Mouse (Mus musculus) MN1 (cell line): ENCODE data around the gene Efna5.

Source experiments
- DNase-seq: peaks from one replicate; pipeline ENCODE4 v3.0.0-alpha.2; 2016; ENCODE audit warnings: low spot score

Efna5 gene

DNA sequence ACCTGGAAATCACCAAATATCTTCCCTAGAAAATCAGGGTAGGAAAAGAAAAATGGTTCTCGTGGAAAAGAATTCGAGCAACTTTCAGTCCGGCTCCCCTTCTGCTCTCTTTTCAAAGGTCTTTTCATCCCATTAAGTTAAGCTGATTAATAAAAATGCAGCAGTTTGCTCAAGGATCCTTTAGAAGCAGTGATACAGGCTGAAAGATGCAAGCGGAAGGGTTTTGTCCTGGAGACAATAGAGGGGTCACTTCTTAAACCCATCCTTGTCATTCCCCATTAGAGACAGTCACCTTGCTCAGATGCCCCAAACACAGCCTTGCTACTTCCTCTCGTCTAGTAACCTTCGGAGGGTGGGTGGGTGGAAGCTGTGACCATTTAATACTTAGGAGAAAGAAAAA lies 27.4 kb downstream of the Efna5 start:
- DNase-seq: no peak

DNA sequence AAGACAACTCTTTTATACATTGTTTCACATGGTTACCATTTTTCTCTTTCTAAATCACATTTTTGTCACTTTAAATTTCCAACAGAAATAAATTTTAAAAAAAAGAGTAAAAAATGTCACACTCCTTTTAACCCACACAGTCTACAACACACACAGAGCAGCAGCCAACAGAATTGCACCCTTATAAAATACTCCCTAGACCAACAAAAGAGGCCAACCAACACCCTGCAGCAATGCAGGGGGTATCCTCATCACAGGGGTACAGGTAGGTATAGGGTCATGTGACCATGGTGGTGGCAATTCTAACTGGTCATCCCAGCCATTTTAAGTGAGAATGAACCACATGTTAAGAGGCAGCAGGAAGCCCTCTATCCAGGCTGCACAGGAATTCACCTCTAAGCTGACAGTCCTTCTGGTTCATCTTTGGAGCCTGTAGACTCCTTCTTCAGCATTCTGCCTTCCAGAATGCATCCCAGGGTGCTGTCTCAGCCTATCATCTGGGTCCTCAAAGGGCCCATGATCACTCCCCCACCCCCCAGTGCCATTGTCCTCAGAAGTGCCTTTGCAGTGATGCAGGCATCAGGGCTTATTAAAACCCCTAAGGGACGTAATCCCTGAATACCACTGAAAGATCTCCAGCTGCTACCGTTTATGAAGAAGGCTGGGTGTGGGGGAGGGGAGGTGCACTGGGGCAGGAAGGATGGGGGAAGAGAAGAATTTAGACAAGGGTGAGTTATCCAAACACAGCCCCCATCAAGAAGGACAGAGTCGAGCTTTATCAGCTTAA lies 28.1 kb downstream of the Efna5 start:
- DNase-seq: no peak

DNA sequence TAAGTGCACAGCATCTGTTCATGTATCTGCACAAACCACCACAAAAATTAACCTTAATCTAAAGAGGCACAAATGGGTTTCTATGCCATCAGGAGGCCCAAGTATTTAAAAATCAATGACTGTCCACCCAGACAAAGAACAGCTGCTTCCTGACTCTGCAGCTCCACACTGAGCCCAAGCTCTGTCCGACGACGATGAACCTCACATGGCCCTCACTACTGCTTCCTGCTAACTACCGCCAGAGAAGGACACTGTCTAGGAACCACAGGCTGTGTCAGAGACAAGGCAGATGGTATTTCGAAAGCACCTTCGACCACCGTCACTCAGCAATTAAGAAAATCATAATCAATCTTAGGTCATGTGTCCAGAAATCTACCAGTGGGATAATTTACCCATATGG lies 29.8 kb downstream of the Efna5 start:
- DNase-seq: peak; percentile 23

DNA sequence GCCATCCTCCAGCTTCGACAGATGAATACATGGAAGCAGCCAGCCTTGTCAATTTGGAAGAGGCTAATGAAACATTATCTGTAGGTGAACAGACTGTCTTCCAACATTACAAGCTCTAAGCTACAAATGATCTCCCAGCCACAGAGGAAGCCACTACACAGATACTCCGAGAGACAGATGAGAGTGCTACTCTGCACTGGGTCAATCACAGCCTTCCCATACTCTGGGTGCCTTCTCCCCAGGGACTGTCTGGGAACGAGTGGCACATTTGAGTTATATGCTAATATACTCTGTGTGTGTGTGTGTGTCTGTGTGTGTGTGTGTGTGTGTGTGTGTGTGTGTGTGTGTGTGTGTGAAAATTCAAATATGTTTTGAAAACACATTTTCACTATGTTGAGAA lies 30.5 kb downstream of the Efna5 start:
- DNase-seq: peak; percentile 14

GRCm38 (mm10) chr17:62849676-62850075 lies 31.4 kb downstream of the Efna5 start:
- no peak for DNase-seq

- DNase-seq: no peak
Measured at GRCm38 (mm10) chr17:62845656-62846055, 35.5 kb downstream of the Efna5 start.

GRCm38 (mm10) chr17:62844329-62844728 lies 36.8 kb downstream of the Efna5 start:
- no peak for DNase-seq

DNA sequence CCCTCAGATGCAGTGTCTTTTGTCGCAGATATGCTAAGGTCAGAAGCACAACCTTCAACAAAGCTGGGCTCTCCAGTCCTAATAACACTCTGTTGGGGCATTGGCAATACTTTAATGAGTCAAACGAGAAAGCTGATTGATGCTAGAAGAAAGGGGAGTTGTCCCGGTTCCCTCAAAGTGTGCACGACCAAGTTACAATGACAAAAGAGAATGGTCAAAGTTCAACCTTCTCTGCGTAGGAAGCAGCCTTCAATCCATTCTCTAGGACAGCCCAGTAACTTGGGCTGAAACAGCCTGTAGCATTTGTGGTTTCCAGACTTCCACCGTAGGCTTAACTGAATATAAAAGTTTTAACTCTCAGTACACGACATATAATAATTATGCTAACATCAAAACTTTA lies 43.8 kb downstream of the Efna5 start:
- no peak for DNase-seq

DNA sequence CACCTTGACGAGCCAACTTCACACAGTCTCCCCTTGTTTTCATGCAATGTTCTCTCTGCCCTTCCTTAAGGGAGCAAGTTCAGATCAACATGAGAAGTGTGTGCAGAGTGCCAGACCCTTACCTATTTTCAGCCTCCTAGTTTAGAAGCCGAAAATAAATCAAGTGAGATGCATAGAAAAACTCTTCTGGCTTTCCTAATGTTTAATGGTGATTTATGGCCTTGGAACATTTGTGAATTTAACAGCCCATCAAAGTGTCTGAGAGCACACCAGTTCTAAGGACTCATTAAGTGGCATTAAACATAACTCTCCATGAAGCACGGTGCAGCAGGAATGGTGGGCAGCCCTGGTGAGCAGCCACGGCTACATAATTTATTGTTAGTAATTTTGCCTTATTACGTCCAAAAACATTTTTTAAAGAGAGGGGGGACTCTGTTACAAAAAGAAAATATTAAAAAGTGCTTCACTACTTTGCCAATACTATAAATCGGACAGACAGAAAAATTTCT lies 44.5 kb downstream of the Efna5 start:
- no peak for DNase-seq

DNA sequence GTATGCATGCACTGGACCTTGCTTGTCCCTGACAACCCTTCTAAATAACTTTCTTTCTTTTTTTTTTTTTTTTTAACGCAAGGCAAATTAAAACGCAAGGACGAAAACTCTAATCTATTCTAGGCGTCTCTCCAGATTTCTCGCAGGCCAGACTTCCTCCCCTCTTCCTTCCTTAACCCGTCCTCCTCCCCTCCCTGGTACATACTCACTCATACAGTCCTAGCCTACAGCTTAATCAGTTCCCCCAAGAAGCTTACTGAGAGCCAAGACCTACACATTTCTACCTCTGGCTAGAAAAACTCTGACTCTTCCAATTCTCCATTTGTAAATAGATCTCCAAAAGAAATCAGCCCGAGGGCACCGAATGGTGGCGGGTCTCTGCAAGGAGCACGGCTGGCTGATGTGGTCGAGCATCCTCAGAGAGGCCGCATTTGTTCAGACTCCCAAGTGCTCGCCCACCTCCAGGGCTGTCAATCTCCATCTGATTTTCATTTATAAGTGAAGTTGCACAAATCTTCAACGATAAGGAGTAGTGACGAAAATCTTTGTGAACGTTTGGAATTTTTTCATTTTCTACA lies 48.5 kb downstream of the Efna5 start:
- DNase-seq: no peak

DNA sequence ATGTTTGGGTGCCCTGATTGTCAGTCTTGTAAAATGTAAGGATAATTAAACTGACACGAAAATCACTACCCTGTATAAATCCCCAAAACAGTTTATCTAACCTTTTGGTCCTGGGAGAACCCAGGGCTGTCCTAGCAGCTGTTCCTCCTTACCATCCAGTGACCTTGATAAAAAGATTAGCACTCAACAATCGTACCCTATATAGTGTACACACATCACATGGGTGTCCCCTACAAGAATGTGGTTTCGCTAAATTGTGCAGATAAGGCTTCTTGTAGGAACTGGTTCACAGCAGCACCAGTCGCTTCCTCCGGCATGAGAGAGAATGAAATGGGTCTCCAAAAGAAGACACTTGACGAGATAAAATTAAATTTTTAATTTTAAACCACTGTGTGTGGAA lies 53.6 kb downstream of the Efna5 start:
- no peak for DNase-seq

DNA sequence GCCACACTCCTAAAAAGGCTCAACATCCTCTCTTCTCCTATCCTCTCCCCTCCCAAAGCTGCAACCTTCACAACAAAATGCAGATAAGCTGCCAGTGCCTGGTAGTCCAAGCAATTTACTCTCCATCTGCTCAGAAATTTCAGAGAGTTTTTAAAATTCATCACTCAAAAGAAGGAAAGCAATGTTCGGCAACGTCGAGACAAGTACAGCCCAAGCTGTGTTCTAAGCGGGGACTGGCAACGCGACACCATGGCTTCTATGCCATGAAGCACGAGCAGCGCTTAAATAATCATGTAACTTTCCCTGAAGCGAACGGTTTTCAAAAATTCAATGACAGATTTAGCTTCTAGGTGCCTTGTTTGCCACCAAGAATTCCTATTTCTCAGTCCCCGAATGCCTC lies 59.9 kb downstream of the Efna5 start:
- no peak for DNase-seq

DNA sequence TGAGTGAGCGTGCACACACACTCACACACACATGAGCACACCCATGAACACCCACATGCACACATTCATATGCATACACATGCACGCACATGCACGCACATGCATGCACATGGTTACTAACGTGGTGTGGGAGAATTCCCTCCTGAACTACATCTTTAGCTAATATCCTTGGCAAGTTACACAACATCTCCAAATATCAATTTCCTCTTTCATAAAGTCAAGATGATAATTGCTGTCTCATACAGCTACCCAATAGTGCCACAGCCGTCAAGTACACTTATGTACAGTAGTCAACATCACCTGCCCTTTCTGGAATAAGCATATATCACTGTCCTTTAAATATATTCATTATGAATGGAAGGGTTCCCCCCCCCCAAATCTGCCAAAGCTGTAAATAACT lies 61.2 kb downstream of the Efna5 start:
- no peak for DNase-seq

DNA sequence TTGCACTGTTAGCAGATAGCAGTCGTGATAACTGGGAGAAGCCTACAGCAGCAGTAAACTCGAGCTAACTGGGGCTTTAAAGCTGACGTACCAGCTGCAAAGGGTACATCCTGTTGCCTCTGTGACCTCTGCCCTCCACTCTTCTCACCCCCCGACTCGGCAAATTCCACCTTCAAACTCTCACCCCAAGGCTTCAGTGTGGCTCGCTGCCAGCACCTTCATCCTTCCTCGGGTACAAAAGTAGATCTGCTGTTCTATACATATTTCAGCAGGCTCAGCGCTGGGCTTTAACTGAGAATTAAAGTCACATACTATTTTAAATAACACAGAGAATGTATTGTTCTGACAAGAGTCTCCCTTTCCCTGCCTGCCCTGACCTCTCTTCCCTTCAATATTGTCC lies 62.3 kb downstream of the Efna5 start:
- DNase-seq: no peak

- DNase-seq: no peak
Measured at GRCm38 (mm10) chr17:62818337-62818736, 62.8 kb downstream of the Efna5 start.

DNA sequence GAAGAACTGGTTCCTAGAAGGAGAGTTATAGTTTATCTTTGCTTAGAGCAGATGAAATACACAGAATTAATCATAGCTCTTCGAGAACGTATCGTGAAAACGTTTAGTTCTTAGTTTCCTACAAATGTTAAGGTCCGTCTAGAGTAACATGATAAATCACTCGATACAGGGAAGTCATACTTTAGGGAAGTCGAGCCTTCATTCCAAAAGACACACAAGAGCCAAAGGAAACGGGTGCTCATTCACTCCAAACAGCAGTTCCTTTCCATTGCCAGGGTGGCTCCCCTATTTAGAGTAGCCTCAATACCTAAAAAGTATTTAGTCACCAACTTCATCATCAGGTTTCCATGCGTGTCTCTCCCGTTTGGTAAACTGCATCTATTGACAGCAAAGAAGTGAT lies 64.2 kb downstream of the Efna5 start:
- DNase-seq: no peak

GRCm38 (mm10) chr17:62813461-62813860 lies 67.7 kb downstream of the Efna5 start:
- DNase-seq: no peak

- DNase-seq: no peak
Measured at GRCm38 (mm10) chr17:62807891-62808290, 73.2 kb downstream of the Efna5 start.

DNA sequence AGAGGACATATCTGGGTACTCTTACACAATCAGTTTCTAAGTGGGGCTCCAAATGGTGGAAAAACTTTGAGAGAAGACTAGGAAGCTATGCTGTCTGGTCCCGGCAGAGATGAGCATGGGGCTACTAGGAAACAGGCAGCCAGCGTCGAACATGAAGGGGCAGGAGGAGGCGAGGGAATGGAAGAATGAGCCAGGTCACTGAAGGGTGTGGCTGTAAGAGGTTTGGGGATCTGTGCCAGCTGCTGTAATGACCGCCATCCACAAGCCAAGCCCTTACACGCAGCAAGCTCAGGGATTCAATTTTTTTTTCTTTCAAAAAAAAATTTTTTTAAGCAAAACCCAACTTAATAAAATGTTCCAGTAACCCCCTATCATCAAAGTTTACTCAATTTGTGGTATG lies 74.5 kb downstream of the Efna5 start:
- no peak for DNase-seq

DNA sequence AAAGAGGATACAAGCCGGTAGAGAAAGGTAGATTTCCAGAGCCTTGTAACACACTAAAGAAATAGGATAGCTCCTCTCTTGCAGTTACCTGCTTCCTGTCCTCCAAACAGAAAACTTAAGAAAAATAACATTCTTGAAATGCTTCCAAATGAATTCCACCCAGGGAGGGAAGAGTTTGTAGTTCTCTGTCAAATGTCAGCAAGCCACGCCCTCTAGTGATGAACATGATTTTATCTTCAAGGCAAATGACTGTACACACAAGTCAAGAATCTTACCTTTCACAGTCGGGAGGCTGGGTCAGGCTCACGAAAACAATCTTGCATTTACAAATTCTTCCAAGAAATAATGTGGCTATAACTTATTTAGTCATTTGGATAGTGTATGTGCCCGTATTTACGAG lies 78.4 kb downstream of the Efna5 start:
- DNase-seq: no peak

DNA sequence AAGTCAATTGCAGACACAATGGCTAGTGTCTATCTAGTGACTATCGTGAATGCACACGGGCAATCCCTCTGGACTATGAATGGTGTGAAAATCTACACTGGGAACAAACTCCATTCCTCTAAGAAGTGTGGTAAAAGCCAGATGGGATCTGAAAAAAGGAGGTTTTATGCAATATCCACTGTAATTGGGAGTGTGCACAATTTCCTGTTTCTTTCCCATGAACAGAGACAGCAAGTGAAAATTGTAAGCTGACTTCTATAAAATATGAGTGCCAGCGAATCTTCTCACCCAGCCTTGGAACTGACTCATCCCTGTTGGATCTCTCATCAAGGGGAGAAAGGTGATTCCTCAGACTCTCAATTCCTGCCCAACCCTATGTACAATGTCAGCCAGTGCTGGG lies 83.8 kb downstream of the Efna5 start:
- DNase-seq: no peak

GRCm38 (mm10) chr17:62789291-62790290 lies 91.5 kb downstream of the Efna5 start:
- no peak for DNase-seq

GRCm38 (mm10) chr17:62788783-62789182 lies 92.3 kb downstream of the Efna5 start:
- no peak for DNase-seq
